Mouse (Mus musculus) heart, postnatal 0 days (tissue): ENCODE measurements around the gene Igfbpl1.

Source experiments
- CTCF ChIP-seq: IDR thresholded peaks from 2 replicates; pipeline ENCODE4 v1.5.1; 2016; ENCODE audit warnings: antibody characterized with exemption, control low read depth, low read depth
- EP300 ChIP-seq: IDR thresholded peaks from 2 replicates; pipeline ENCODE4 v1.6.1; 2016; ENCODE audit warnings: antibody characterized with exemption, low read depth

DNA sequence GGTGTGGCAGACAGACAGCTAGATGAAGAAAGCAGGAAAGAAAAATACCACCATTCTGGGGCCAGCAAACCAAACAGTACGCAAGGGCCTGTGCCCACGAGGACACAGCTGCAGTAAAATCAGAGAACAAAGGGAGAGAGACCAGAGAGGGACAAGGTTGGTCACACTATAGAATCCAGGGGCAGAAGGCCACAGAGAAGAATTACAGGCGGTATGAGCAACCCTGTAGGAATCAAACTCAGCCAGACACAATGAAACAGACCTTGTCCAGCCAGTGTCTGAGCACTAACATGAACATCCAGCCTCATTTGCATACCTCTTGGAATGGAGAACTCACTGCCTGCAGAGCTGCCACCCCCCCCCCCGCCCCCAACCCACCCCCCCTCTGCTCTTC is 7.9 kb downstream of the Igfbpl1 start:
- TF ChIP-seq CTCF (no peak), EP300 (no peak)
